Mouse (Mus musculus): ENCODE measurements around the gene Vps4b.
"Not testable (repeated sequence)": the region's sequence is repeated elsewhere in the genome, so short reads cannot be mapped to it uniquely, and the experiment has no call there.

Vps4b gene

DNA sequence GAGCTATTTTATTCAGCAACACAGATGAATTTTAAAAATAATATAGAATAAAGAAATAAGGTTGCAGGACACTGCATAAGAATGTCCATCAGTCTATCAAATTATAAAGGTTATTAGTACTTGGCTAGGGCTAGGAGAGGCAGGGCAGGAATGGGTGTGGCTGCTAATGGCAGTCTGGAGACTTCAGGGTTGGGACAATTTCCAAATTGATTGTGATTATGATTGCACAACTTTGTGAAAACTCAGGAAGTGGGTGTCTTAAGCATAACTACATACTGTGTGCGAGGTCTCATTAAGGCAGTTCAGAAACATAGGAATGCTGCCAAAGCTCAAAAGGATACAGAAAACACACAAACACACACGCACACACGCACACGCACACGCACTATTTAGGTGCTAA is 44.5 kb downstream of the Vps4b start:
- DNase-seq (ENCODE audit: low spot score in 2 of 2), result no peak

GRCm38 (mm10) chr1:106750656-106751055 is 45.9 kb downstream of the Vps4b start:
- DNase-seq (ENCODE audit: low spot score in 2 of 2), result no peak

- DNase-seq (ENCODE audit: low spot score in 2 of 2), result no peak
Observed at GRCm38 (mm10) chr1:106748555-106749315, 47.8 kb downstream of the Vps4b start.

GRCm38 (mm10) chr1:106742980-106743379 is 53.5 kb downstream of the Vps4b start:
- DNase-seq (ENCODE audit: low spot score in 2 of 2), result no peak

DNA sequence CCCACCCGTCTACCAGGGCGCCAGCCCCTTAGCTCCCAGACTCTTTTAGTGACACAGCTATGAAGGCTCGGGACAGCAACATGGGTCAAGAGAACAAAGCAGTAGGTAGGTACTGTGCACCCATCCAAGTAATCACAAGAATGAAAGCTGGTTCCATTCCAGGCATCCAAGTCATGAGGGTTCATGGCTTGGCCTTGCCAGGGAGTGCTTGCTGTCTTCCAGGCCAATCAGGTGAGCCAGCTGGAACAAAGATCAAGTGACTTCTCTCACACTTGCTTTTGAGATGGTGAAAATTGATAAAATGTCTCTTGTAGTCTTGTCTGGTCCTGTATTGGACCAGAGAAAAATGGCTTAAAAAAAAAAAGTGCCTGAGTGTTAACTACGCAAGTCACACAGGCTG is 55.8 kb downstream of the Vps4b start:
- DNase-seq (ENCODE audit: low spot score in 2 of 2), result no peak

DNA sequence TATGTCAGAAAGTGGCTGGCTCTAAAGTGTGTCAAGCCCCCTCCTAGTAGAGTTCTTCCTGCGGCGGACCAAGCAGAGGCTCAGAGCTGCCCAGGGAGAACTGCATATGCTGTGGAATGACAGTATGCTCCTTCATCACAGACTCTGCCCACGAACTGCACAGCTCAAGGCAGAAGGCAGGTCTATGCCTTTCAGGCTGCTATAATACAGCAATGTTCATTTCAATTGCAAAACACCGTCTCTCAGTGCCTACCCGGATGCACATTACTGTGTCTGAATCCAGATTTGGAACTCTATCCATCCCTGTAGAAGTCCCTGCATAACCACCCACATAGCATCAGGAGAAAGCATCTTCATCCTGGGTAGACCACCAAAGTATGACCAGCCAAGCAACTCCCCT is 56.7 kb downstream of the Vps4b start:
- DNase-seq (ENCODE audit: low spot score in 2 of 2), result no peak

GRCm38 (mm10) chr1:106738092-106738491 is 58.4 kb downstream of the Vps4b start:
- no peak for DNase-seq (ENCODE audit: low spot score in 2 of 2)

DNA sequence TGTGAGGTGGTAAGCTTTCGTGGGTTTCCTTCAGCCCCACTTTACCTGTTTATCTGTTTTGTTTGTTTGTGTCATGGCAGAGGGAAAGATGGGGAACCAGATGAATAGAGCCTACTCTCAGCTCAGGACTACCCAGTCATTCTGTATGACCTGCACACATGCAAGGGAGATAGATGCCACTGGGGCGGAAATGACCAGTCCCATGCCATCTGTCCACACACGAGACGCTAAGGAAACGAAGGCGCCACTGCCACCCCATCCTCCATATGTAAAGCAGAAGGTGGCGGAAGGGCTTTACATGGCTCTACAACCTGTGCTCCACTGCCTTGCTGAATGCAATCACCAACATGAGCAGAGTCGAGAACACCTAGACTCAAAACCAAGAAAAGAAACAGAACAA is 60.3 kb downstream of the Vps4b start:
- no peak for DNase-seq (ENCODE audit: low spot score in 2 of 2)

GRCm38 (mm10) chr1:106735586-106735985 is 60.9 kb downstream of the Vps4b start:
- DNase-seq (ENCODE audit: low spot score in 2 of 2), result peak in 1 of 2 experiments; percentile 44

GRCm38 (mm10) chr1:106722061-106722460 is 74.5 kb downstream of the Vps4b start:
- no peak for DNase-seq (ENCODE audit: low spot score in 2 of 2)

DNA sequence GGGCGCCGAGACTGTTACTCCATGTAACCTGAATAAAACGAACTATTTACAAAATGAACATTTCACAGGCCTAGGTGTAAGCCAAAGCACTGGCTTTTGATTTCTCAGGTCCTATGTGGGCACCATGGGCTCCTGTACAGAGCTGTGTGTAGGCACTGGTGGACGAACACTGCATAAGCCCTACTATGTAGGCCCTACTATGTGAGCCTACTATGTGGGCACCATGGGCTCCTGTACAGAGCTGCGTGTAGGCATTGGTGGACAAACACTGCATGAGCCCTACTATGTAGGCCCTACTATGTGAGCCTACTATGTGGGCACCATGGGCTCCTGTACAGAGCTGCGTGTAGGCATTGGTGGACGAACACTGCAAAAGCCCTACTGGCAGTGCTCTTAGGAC is 78.8 kb downstream of the Vps4b start:
- DNase-seq (ENCODE audit: low spot score in 2 of 2), result not testable (repeated sequence)

- DNase-seq (ENCODE audit: low spot score in 2 of 2), result peak; percentile 66 to 81
Observed at GRCm38 (mm10) chr1:106717071-106717601, 79.4 kb downstream of the Vps4b start.

GRCm38 (mm10) chr1:106716141-106716540 is 80.4 kb downstream of the Vps4b start:
- DNase-seq (ENCODE audit: low spot score in 2 of 2), result no peak

- no peak for DNase-seq (ENCODE audit: low spot score in 2 of 2)
Observed at GRCm38 (mm10) chr1:106715111-106716083, 81.1 kb downstream of the Vps4b start.

DNA sequence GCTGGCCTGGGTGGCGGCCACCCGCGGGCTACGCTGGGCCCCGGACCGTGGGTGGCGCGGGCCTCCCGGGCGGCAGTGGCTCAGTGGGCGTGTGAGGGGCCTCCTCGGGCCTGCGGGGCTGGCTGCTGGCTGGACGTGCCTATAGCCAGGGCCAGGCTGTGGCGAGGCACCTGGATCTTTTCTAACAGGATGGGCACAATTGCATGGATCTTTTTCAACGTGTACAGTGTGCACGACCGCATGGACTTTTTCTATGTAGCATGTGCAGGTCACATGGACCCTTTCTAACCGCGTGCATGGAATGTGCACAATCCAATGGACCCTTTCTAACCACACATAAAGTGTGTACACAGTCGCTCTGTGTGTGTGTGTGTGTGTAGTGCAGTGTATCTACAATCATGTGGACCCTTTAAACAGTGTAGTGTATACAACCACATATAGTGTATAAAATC is 82.0 kb downstream of the Vps4b start:
- DNase-seq (ENCODE audit: low spot score in 2 of 2), result no peak
